Mouse (Mus musculus) myocyte (in vitro differentiated cells): Measurements from ENCODE around the gene Cenpm. TPM values are rescaled to one million over a fixed set of nuclear protein-coding genes. Genes with fewer than 3 reads are reported as not detected.

Experiments used
- H3K27me3 ChIP-seq: one replicate; pipeline ENCODE4 v1.6.1; 2011; ENCODE audit not compliant: control insufficient read depth, insufficient read depth, insufficient read length
- H3K36me3 ChIP-seq: one replicate; pipeline ENCODE4 v1.6.1; 2011; ENCODE audit not compliant: control insufficient read depth, insufficient read depth
- H3K4me2 ChIP-seq: one replicate; pipeline ENCODE4 v1.6.1; 2011; ENCODE audit warnings: low read depth, control low read depth
- H3K4me3 ChIP-seq: one replicate; pipeline ENCODE4 v1.5.1; 2011; ENCODE audit warnings: mild to moderate bottlenecking, control low read depth, moderate library complexity
- H3K79me2 ChIP-seq: one replicate; pipeline ENCODE4 v1.6.1; 2011; ENCODE audit not compliant: control insufficient read depth, insufficient read depth
- H3ac ChIP-seq: one replicate; pipeline ENCODE4 v1.6.1; 2011; ENCODE audit not compliant: control insufficient read depth, insufficient read length
- CEBPB ChIP-seq: IDR thresholded peaks from 2 replicates; pipeline ENCODE4 v1.6.1; 2011; ENCODE audit warnings: mild to moderate bottlenecking, moderate library complexity; ENCODE audit not compliant: poor library complexity, insufficient read depth, severe bottlenecking
- E2F4 ChIP-seq: IDR thresholded peaks from one replicate; pipeline ENCODE4 v1.6.1; 2011; ENCODE audit warnings: mild to moderate bottlenecking, control low read depth, moderate library complexity; ENCODE audit not compliant: insufficient read depth
- MAX ChIP-seq: IDR thresholded peaks from one replicate; pipeline ENCODE4 v1.6.1; 2011; ENCODE audit warnings: low read depth, mild to moderate bottlenecking, control low read depth
- MYOD1 ChIP-seq, 3 experiments: IDR thresholded peaks; one replicate each; pipeline ENCODE4 v1.6.1; 2011; ENCODE audit warnings: control low read depth in 2 of 3, low read depth in 2 of 3, mild to moderate bottlenecking in 2 of 3, moderate library complexity in 1 of 3; ENCODE audit not compliant: insufficient read length in 2 of 3, control insufficient read depth in 1 of 3
- MYOG ChIP-seq, 3 experiments: IDR thresholded peaks; one replicate each; pipeline ENCODE4 v1.6.1; 2011; ENCODE audit warnings: control low read depth in 2 of 3, low read depth in 2 of 3, mild to moderate bottlenecking in 2 of 3; ENCODE audit not compliant: insufficient read length in 2 of 3, control insufficient read depth in 1 of 3, insufficient read depth in 1 of 3
- POLR2A ChIP-seq: IDR thresholded peaks from one replicate; pipeline ENCODE4 v1.6.1; 2011; ENCODE audit warnings: low read depth, mild to moderate bottlenecking, control low read depth, moderate library complexity; ENCODE audit not compliant: insufficient read length
- POLR2AphosphoS2 ChIP-seq: IDR thresholded peaks from one replicate; pipeline ENCODE4 v1.6.1; 2011; ENCODE audit warnings: low read depth, control low read depth; ENCODE audit not compliant: insufficient read length
- REST ChIP-seq: IDR thresholded peaks from one replicate; pipeline ENCODE4 v1.6.1; 2011; ENCODE audit warnings: mild to moderate bottlenecking, control low read depth, moderate library complexity; ENCODE audit not compliant: insufficient read depth, insufficient read length
- SRF ChIP-seq: IDR thresholded peaks from one replicate; pipeline ENCODE4 v1.6.1; 2011; ENCODE audit warnings: low read depth; ENCODE audit not compliant: control insufficient read depth, insufficient read length
- TCF12 ChIP-seq: IDR thresholded peaks from one replicate; pipeline ENCODE4 v1.6.1; 2011; ENCODE audit warnings: mild to moderate bottlenecking, control low read depth; ENCODE audit not compliant: poor library complexity, insufficient read depth, severe bottlenecking
- TCF3 ChIP-seq: IDR thresholded peaks from one replicate; pipeline ENCODE4 v1.6.1; 2011; ENCODE audit warnings: low read depth, control low read depth; ENCODE audit not compliant: insufficient read length
- USF1 ChIP-seq: IDR thresholded peaks from one replicate; pipeline ENCODE4 v1.6.1; 2011; ENCODE audit warnings: low read depth, mild to moderate bottlenecking, control low read depth, moderate library complexity
- polyA plus RNA-seq: library from polyadenylated mRNA; unstranded; fragments of >200 nt; fragmentation: generic; extraction: Trizol; gene quantifications from one replicate; pipeline ENCODE4 v1.2.1, GENCODE M21; 2012; ENCODE audit warnings: missing spikeins

Cenpm gene
- polyA plus RNA-seq, 1 experiment = 28.1 TPM

DNA sequence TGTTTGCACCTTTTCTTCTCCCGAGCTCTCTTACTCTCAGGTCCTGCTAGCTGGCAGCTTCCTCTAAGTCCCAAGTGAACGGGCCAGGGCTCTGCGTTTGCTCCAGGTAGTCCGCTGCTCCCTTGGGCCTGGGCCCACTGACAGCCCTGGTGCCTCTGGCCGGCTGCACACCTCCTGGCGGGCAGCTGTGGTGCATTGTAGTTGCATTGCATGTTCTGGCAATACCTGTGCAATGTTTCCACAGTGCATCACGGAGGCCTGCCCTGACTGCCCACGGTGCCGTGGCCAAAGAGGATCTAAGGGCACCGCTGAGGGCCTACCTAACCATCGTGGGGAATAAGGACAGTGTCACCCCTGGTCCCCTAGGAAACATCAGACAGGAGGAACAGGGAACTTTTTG is 46.6 kb downstream of the Cenpm start:
- Histone ChIP-seq H3K79me2 (no peaks in the 10 kb centered on the region), H3K4me3 (no peak overlapping the region), H3K36me3 (peaks cover 74% of the 10 kb centered on the region), H3ac (no peak overlapping the region), H3K27me3 (no peaks in the 10 kb centered on the region), H3K4me2 (no peak overlapping the region)
- TF ChIP-seq POLR2A (peak; percentile 24), POLR2AphosphoS2 (peak; percentile 55), TCF3 (no peak)

DNA sequence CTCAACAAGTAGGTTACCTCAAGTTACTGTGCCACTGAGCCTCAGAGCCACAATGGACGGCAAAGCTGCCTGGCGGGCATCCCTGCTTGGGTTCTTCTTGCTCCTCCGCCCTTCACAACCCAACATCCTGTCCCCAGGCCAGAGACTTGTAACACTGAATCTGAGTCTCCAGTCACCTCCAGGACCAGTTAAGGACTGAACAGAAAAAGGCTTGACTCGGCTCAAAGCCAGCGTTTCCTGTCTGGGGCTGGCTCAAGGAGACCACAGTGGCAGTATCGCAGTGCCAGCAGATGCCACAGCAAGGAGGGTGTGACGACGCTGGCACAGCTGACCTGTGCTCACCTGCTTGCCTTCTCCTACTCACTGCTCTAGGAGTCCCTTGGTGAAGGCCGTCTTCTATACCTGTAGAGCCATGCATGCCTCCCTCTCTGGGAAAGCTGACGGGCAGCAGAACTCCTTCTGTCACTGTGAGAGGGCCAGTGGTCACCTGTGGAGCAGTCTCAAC is 47.2 kb downstream of the Cenpm start:
- no peaks in the 10 kb centered on the region for H3K27me3 ChIP-seq
- no peak overlapping the region for H3K4me2 ChIP-seq
- H3K36me3 ChIP-seq = peaks cover 74% of the 10 kb centered on the region
- no peak overlapping the region for H3ac ChIP-seq
- TF ChIP-seq SRF = no peak
- peak; percentile 57 for TF ChIP-seq POLR2AphosphoS2
- TF ChIP-seq MAX = no peak
- no peak for TF ChIP-seq TCF3
- no peak for TF ChIP-seq USF1
- no peak overlapping the region for H3K4me3 ChIP-seq
- H3K79me2 ChIP-seq = no peaks in the 10 kb centered on the region

DNA sequence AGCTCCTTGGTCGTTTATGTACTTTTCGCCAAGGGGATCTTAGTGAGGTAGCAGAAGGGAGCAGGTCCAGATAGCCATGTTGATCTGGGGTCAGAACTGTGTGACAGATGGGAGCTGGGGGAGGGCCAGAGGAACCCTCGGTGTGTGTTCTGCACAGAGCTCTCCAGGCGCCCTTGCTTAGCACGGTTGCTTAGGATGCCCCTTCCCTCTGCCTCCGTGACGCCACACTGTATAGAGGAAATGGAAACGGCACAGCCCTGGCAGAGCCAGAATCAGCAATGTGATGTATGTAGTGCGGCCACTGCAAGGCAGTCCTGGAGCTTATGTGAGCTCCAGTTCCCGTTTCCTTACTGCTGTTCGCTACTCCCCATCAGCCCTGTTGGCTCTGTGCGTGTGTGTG is 48.2 kb downstream of the Cenpm start:
- H3K4me3 ChIP-seq = no peak overlapping the region
- no peak overlapping the region for H3K4me2 ChIP-seq
- H3ac ChIP-seq = no peak overlapping the region
- peaks cover 74% of the 10 kb centered on the region for H3K36me3 ChIP-seq
- no peaks in the 10 kb centered on the region for H3K27me3 ChIP-seq
- no peaks in the 10 kb centered on the region for H3K79me2 ChIP-seq
- TF ChIP-seq TCF3 = no peak
- TF ChIP-seq POLR2A = peak; percentile 7

DNA sequence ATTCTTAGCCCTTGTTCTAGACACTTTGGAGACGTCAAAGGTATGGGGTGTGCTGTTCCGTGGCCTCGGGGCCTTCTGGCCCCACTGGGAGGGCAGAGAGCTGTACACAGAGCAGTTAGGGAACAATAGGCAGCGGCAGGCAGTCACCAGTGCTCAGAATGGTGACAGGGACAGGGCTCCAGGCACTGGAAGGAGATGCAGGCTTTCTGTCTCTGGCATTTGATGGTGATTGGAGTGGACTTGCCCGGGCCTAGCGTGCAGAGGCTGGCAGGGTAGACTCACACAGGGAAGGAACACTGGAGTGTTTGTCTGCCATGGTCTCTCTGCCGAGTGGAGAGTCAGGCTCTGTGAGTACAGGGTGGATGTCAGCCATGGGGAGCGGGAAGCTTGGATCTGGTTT is 51.9 kb downstream of the Cenpm start:
- Histone ChIP-seq H3K4me3 (no peak overlapping the region), H3K36me3 (peaks cover 81% of the 10 kb centered on the region), H3K4me2 (no peak overlapping the region), H3K27me3 (no peaks in the 10 kb centered on the region), H3K79me2 (peaks cover 19% of the 10 kb centered on the region), H3ac (no peak overlapping the region)
- TF ChIP-seq CEBPB (no peak), REST (no peak), TCF3 (no peak), USF1 (no peak), POLR2A (peak; percentile 9), MYOG (IDR thresholded peaks at IDR 0.05; ENCODE audit: control insufficient read depth in 1 of 3, insufficient read depth in 1 of 3, insufficient read length in 2 of 3, low read depth in 2 of 3) (no peak), POLR2AphosphoS2 (no peak)

DNA sequence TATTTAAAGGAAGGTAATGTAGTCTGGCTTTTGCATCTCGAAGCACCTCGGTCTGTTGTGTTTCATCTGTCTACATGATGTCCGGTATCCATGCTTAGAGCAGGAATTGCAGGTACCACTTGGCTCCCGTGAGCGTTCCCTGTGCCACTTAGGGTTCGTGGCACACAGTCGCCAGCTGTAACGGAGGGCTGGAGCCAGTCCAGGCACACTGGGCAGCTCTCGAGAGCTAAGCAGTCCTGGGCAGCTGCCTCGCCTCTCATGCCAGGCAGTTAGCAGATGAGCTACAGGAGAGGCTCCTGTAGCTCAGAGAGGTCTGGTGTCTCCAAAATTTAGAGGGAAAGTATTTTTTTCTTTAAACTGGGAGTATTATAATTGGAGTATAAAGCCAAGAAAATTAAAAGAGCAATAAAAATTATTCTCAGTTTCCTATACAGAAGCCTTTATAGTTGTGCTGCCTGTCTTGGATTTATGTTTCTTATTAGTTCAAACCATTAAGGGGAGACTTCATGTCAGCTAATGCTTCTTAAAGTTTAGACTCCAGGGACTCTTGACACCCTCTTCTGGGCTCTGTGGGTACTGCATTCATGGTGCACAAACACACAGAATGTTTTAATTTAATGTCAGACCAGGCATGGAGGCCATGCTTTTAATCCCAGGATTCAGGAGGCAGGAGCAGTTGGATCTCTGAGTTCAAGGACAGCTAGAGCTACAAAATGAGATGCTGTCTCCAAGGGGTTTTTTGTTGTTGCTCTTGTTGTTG is 55.9 kb downstream of the Cenpm start:
- H3ac ChIP-seq = no peak overlapping the region

DNA sequence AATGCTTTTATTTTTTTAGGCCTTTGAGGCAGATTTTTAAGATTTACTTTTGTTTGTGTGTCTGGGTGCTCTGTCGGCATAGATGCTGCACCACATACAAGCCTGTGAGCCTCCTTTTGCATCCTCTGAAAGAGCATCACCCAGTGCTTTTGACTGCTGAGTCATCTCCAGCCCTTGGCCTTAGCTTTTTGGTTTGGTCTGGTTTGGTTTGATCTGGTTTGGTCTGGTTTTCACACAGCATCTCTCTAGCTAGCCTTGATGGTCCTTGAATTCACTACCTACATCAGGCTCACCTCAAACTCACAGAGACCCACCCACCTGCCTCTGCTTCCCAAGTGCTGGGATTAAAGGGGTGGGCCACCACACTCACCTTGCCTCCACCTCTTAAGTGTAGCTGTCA is 56.6 kb downstream of the Cenpm start:
- Histone ChIP-seq H3K36me3 (peaks cover 100% of the 10 kb centered on the region), H3K27me3 (no peaks in the 10 kb centered on the region), H3ac (no peak overlapping the region), H3K4me3 (no peak overlapping the region), H3K79me2 (peaks cover 19% of the 10 kb centered on the region), H3K4me2 (no peak overlapping the region)
- TF ChIP-seq REST = no peak
- no peak for TF ChIP-seq MYOG (IDR thresholded peaks at IDR 0.05; ENCODE audit: control insufficient read depth in 1 of 3, insufficient read depth in 1 of 3, insufficient read length in 2 of 3, low read depth in 2 of 3)
- no peak for TF ChIP-seq E2F4
- no peak for TF ChIP-seq SRF

More for the DNA sequence above, 55.9 kb downstream of the Cenpm start:
- H3K79me2 ChIP-seq = peaks cover 19% of the 10 kb centered on the region
- peaks cover 96% of the 10 kb centered on the region for H3K36me3 ChIP-seq
- no peaks in the 10 kb centered on the region for H3K27me3 ChIP-seq
- no peak overlapping the region for H3K4me3 ChIP-seq
- H3K4me2 ChIP-seq = no peak overlapping the region
- no peak for TF ChIP-seq POLR2AphosphoS2
- no peak for TF ChIP-seq SRF
- no peak for TF ChIP-seq USF1
- no peak for TF ChIP-seq TCF3
- no peak for TF ChIP-seq TCF12
- no peak for TF ChIP-seq REST
- no peak for TF ChIP-seq POLR2A
- no peak for TF ChIP-seq MAX
- TF ChIP-seq CEBPB = no peak
- peak in 2 of 3 experiments; percentile 13 to 32 for TF ChIP-seq MYOG (IDR thresholded peaks at IDR 0.05; ENCODE audit: control insufficient read depth in 1 of 3, insufficient read depth in 1 of 3, insufficient read length in 2 of 3, low read depth in 2 of 3)
- peak in 2 of 3 experiments; percentile 24 to 29 for TF ChIP-seq MYOD1 (IDR thresholded peaks at IDR 0.05; ENCODE audit: control insufficient read depth in 1 of 3, insufficient read length in 2 of 3, low read depth in 2 of 3)
- TF ChIP-seq E2F4 = no peak
